Mouse (Mus musculus) bone marrow macrophage, adult 2 months (primary cell): ENCODE results near the gene Rnps1. TPM values are rescaled to one million over a fixed set of nuclear protein-coding genes. Genes with fewer than 3 reads are reported as not detected.
"Not testable (repeated sequence)": the region's sequence is repeated elsewhere in the genome, so short reads cannot be mapped to it uniquely, and the experiment has no call there.

Experiments
- H3K27ac ChIP-seq: 2 replicates; pipeline ENCODE4 v1.5.1; 2012; ENCODE audit warnings: low read depth, low read length; ENCODE audit not compliant: insufficient read depth
- H3K4me1 ChIP-seq: 2 replicates; pipeline ENCODE4 v1.6.1; 2012; ENCODE audit warnings: low read length; ENCODE audit not compliant: control insufficient read depth, insufficient read depth
- H3K4me3 ChIP-seq: 2 replicates; pipeline ENCODE4 v1.5.1; 2012; ENCODE audit warnings: mild to moderate bottlenecking, low read length, moderate library complexity; ENCODE audit not compliant: insufficient read depth
- CTCF ChIP-seq: IDR thresholded peaks from 2 replicates; pipeline ENCODE4 v1.5.1; 2012; ENCODE audit warnings: low read depth, mild to moderate bottlenecking, low read length, moderate library complexity
- POLR2A ChIP-seq: IDR thresholded peaks from 2 replicates; pipeline ENCODE4 v1.6.1; 2012; ENCODE audit warnings: mild to moderate bottlenecking, low read depth, low read length, borderline replicate concordance
- polyA plus RNA-seq: library from polyadenylated mRNA; stranded (reverse); fragments of >200 nt; gene quantifications from 2 replicates; pipeline ENCODE4 v1.2.4, GENCODE M21; 2012; ENCODE audit not compliant: missing spikeins, insufficient read depth, insufficient read length

The Rnps1 gene
- polyA plus RNA-seq, 1 experiment = 65.0 TPM

GRCm38 (mm10) chr17:24402371-24402770, 12.0 kb upstream of the Rnps1 start:
- TF ChIP-seq POLR2A (no peak), CTCF (no peak)
- Histone ChIP-seq H3K4me3 (no peak overlapping the region), H3K27ac (no peak overlapping the region), H3K4me1 (no peaks in the 10 kb centered on the region)

- TF ChIP-seq POLR2A (no peak), CTCF (no peak)
- H3K4me3 ChIP-seq = no peak overlapping the region
These were observed 7.1 kb upstream of the Rnps1 start for GRCm38 (mm10) chr17:24407116-24407803.

GRCm38 (mm10) chr17:24413557-24414211, 681 bp upstream of the Rnps1 start:
- Histone ChIP-seq H3K4me3 (peak overlapping the region; percentile 82), H3K4me1 (peaks cover 12% of the 10 kb centered on the region), H3K27ac (peak overlapping the region; percentile 75)
- TF ChIP-seq CTCF (peak; percentile 14; the same call in 1 of the 2 replicates), POLR2A (no peak)

More at GRCm38 (mm10) chr17:24407116-24407803, 7.1 kb upstream of the Rnps1 start:
- Histone ChIP-seq H3K27ac (no peak overlapping the region), H3K4me1 (no peaks in the 10 kb centered on the region)

- TF ChIP-seq CTCF (no peak), POLR2A (no peak)
- Histone ChIP-seq H3K4me3 (peak overlapping the region; percentile 91), H3K4me1 (peaks cover 12% of the 10 kb centered on the region), H3K27ac (peak overlapping the region; percentile 78)
These were observed 646 bp downstream of the Rnps1 start for GRCm38 (mm10) chr17:24415011-24415410.

GRCm38 (mm10) chr17:24416051-24416652, 1.8 kb downstream of the Rnps1 start:
- TF ChIP-seq CTCF (no peak), POLR2A (no peak)
- Histone ChIP-seq H3K27ac (no peak overlapping the region), H3K4me1 (peaks cover 12% of the 10 kb centered on the region), H3K4me3 (peak overlapping the region; percentile 91)

GRCm38 (mm10) chr17:24423114-24423513, 8.7 kb downstream of the Rnps1 start:
- H3K4me3 ChIP-seq = no peak overlapping the region
- peaks cover 6% of the 10 kb centered on the region for H3K4me1 ChIP-seq
- TF ChIP-seq CTCF = no peak
- TF ChIP-seq POLR2A = no peak
- no peak overlapping the region for H3K27ac ChIP-seq

GRCm38 (mm10) chr17:24424489-24424888, 10.1 kb downstream of the Rnps1 start:
- no peak overlapping the region for H3K4me3 ChIP-seq
- TF ChIP-seq CTCF = no peak
- no peak for TF ChIP-seq POLR2A
- H3K27ac ChIP-seq = no peak overlapping the region
- peaks cover 10% of the 10 kb centered on the region for H3K4me1 ChIP-seq

GRCm38 (mm10) chr17:24425326-24425725, 11.0 kb downstream of the Rnps1 start:
- not testable (repeated sequence) for H3K4me1 ChIP-seq, H3K27ac ChIP-seq, H3K4me3 ChIP-seq

- no peak for TF ChIP-seq CTCF
- no peak for TF ChIP-seq POLR2A
- Histone ChIP-seq H3K4me1 (peaks cover 10% of the 10 kb centered on the region), H3K4me3 (no peak overlapping the region), H3K27ac (no peak overlapping the region)
These were observed 11.5 kb downstream of the Rnps1 start for GRCm38 (mm10) chr17:24425905-24426304.
